Mouse (Mus musculus) lung, embryonic 14.5 days (tissue): ENCODE data around the gene Zzef1. TPM values are rescaled to one million over a fixed set of nuclear protein-coding genes. Genes with fewer than 3 reads are reported as not detected.

Source experiments
- ATAC-seq: fragments of 200-750 bp; cut with Nextera tagmentation; 2 replicates; pipeline ENCODE4 v1.8.0; 2017; ENCODE audit warnings: mild to moderate bottlenecking, moderate TSS enrichment, moderate library complexity; ENCODE audit not compliant: insufficient read depth
- DNase-seq: peaks from one replicate; pipeline ENCODE4 v3.0.0-alpha.2; 2015
- H3K27ac ChIP-seq: fragments of 300-500 bp; sonication (generic); 2 replicates; pipeline ENCODE4 v1.5.1; 2014; ENCODE audit warnings: low read depth, mild to moderate bottlenecking, moderate library complexity
- H3K27me3 ChIP-seq: fragments of 300-500 bp; sonication (generic); 2 replicates; pipeline ENCODE4 v1.6.1; 2014; ENCODE audit warnings: low read length, control low read depth; ENCODE audit not compliant: insufficient read depth
- H3K36me3 ChIP-seq: fragments of 300-500 bp; sonication (generic); 2 replicates; pipeline ENCODE4 v1.6.1; 2014; ENCODE audit warnings: control low read depth; ENCODE audit not compliant: insufficient read depth
- H3K4me1 ChIP-seq: fragments of 300-500 bp; sonication (generic); 2 replicates; pipeline ENCODE4 v1.6.1; 2014; ENCODE audit warnings: antibody characterized with exemption, control low read depth; ENCODE audit not compliant: insufficient read depth
- H3K4me2 ChIP-seq: fragments of 300-500 bp; sonication (generic); 2 replicates; pipeline ENCODE4 v1.6.1; 2014; ENCODE audit warnings: mild to moderate bottlenecking
- H3K4me3 ChIP-seq: fragments of 300-500 bp; sonication (generic); 2 replicates; pipeline ENCODE4 v1.5.1; 2014; ENCODE audit warnings: low read depth, low read length
- H3K9ac ChIP-seq: fragments of 300-500 bp; sonication (generic); 2 replicates; pipeline ENCODE4 v1.6.1; 2014
- H3K9me3 ChIP-seq: fragments of 300-500 bp; sonication (generic); 2 replicates; pipeline ENCODE4 v1.6.1; 2016; ENCODE audit warnings: low read depth, low read length, control low read depth
- CTCF ChIP-seq: IDR thresholded peaks from 2 replicates; pipeline ENCODE4 v1.5.1; 2016; ENCODE audit warnings: antibody characterized with exemption, low read depth
- WGBS: fragments of 180-500 bp; shearing (Covaris S2); extraction: QIAGEN DNeasy Blood & Tissue Kit; methylation state at CpG from one replicate; pipeline ENCODE4 v1.1.7; 2014; 5-methylcytosine and 5-hydroxymethylcytosine counted together
- polyA plus RNA-seq: library from polyadenylated mRNA; unstranded; fragments of >200 nt; fragmentation: Nextera tagmentation; extraction: Ambion mirVana; gene quantifications from 2 replicates; pipeline ENCODE4 v1.2.1, GENCODE M21; 2014

Gene Zzef1
- polyA plus RNA-seq, 1 experiment from 2014 or later, result 12.2 TPM

GRCm38 (mm10) chr11:72792033-72792432 is 4.0 kb upstream of the Zzef1 start:
- Histone ChIP-seq H3K9me3 (no peaks in the 10 kb centered on the region), H3K27me3 (no peaks in the 10 kb centered on the region)

GRCm38 (mm10) chr11:72795149-72795454 is 924 bp upstream of the Zzef1 start:
- TF ChIP-seq CTCF, result no peak
- Histone ChIP-seq H3K4me3 (peak overlapping the region; percentile 96), H3K27ac (peak overlapping the region; percentile 81), H3K27me3 (no peaks in the 10 kb centered on the region), H3K9me3 (no peaks in the 10 kb centered on the region), H3K4me2 (peak overlapping the region; percentile 66), H3K36me3 (no peaks in the 10 kb centered on the region), H3K9ac (peak overlapping the region; percentile 85), H3K4me1 (no peaks in the 10 kb centered on the region)
- DNase-seq, result no peak
- ATAC-seq, result peak; percentile 52
- WGBS, result 17% methylated on average over 14 of the region's 14 CpGs

More at GRCm38 (mm10) chr11:72792033-72792432, 4.0 kb upstream of the Zzef1 start:
- no peak overlapping the region for H3K27ac ChIP-seq
- ATAC-seq (no peak), DNase-seq (no peak)
- H3K36me3 ChIP-seq, result no peaks in the 10 kb centered on the region
- H3K4me1 ChIP-seq, result no peaks in the 10 kb centered on the region
- no peak overlapping the region for H3K4me3 ChIP-seq
- TF ChIP-seq CTCF, result no peak
- no peak overlapping the region for H3K9ac ChIP-seq
- no peak overlapping the region for H3K4me2 ChIP-seq

- H3K9me3 ChIP-seq, result no peaks in the 10 kb centered on the region
- peak overlapping the region; percentile 96 for H3K4me3 ChIP-seq
- H3K27me3 ChIP-seq, result no peaks in the 10 kb centered on the region
- under 1% methylated on average over 42 of the region's 42 CpGs for WGBS
- DNase-seq, result peak; percentile 27
- no peaks in the 10 kb centered on the region for H3K4me1 ChIP-seq
- peak overlapping the region; percentile 85 for H3K9ac ChIP-seq
- peak overlapping the region; percentile 42; the same call in 1 of the 2 replicates for H3K27ac ChIP-seq
- no peaks in the 10 kb centered on the region for H3K36me3 ChIP-seq
- H3K4me2 ChIP-seq, result peak overlapping the region; percentile 66
- TF ChIP-seq CTCF, result no peak
- ATAC-seq, result peak; percentile 57; the same call in 1 of the 2 replicates
Measured at GRCm38 (mm10) chr11:72796296-72796687, 266 bp downstream of the Zzef1 start.

DNA sequence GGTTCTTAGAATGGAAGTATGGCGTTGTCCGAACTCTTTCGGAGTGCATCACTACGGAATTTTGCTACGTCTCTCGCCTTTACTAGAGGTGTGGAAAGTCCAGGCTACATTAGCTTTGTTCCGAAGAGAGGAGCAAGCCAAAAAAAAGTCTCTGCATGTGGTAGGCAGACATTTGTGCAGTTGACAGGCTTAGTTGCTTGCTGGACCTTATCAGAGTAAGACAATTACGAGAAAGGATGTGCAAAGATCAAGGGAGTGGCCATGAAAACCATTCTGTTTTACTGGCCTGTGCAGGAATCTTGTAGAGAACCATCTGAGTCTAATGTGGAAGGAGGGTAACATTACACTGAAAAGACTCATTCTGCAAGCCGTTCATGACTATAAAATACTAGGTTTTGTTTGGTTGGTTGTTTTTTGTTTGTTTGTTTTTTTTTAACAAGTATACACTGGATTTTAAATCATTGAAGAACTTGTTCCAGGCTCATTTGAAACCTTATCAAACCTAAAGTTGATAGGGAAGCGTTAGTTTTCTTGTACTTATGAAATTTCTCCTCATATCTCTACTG is 830 bp downstream of the Zzef1 start:
- Histone ChIP-seq H3K27me3 (no peaks in the 10 kb centered on the region), H3K36me3 (no peaks in the 10 kb centered on the region), H3K4me2 (peak overlapping the region; percentile 66), H3K27ac (no peak overlapping the region), H3K4me1 (no peaks in the 10 kb centered on the region), H3K9me3 (no peaks in the 10 kb centered on the region), H3K4me3 (peak overlapping the region; percentile 96), H3K9ac (peak overlapping the region; percentile 85)
- 14% methylated on average over 10 of the region's 10 CpGs for WGBS
- peak; percentile 10 for DNase-seq
- no peak for TF ChIP-seq CTCF
- ATAC-seq, result no peak

DNA sequence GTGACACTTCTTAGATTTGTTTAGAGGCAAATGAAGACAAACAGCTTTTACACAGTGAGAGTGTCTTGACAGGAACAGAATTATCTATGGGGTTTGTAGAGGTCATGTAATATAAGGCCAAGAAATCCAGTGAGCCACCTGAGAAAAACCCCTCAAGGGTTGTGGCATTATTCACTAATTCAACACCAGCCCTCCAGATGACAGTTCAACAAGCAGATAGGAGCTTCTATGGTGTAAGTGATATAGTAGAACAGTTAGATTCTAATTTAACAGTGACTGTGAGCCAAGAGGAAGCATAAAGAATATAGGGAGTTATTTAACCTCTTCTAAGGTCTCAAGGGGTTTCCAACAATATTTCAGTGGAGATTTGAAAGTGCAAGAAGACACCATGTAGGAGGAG is 2.1 kb downstream of the Zzef1 start:
- no peak for TF ChIP-seq CTCF
- H3K36me3 ChIP-seq, result no peaks in the 10 kb centered on the region
- H3K4me2 ChIP-seq, result no peak overlapping the region
- H3K27me3 ChIP-seq, result no peaks in the 10 kb centered on the region
- H3K27ac ChIP-seq, result no peak overlapping the region
- no peak for ATAC-seq
- H3K9ac ChIP-seq, result no peak overlapping the region
- DNase-seq, result no peak
- no peaks in the 10 kb centered on the region for H3K4me1 ChIP-seq
- H3K9me3 ChIP-seq, result no peaks in the 10 kb centered on the region
- H3K4me3 ChIP-seq, result no peak overlapping the region

DNA sequence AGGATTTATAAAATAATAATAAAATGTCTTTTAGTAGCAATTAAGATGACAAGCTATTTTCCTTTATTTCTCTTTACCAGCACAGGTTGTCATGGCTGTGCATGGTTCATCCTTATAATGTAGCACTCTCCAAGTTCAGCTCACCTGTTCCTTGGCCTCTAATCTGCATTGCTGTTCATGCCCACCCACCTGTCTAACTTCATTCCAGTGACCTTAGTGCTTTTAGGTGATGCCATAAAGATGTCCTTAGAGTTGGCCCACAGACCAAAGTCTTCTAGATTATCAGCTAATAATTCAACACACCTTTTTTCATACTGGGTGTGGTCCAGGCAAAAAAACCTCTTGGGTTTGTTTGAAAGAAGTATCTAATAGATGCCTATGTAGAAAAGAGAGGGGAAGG is 5.2 kb downstream of the Zzef1 start:
- Histone ChIP-seq H3K27ac (no peak overlapping the region), H3K4me1 (no peaks in the 10 kb centered on the region), H3K27me3 (no peaks in the 10 kb centered on the region), H3K9me3 (no peaks in the 10 kb centered on the region), H3K4me2 (no peak overlapping the region), H3K9ac (no peak overlapping the region), H3K36me3 (no peaks in the 10 kb centered on the region), H3K4me3 (no peak overlapping the region)
- no peak for DNase-seq
- no peak for TF ChIP-seq CTCF
- ATAC-seq, result no peak

GRCm38 (mm10) chr11:72803038-72803437 is 7.0 kb downstream of the Zzef1 start:
- Histone ChIP-seq H3K4me1 (no peaks in the 10 kb centered on the region), H3K9me3 (no peaks in the 10 kb centered on the region), H3K4me3 (no peak overlapping the region), H3K27ac (no peak overlapping the region), H3K36me3 (no peaks in the 10 kb centered on the region), H3K9ac (no peak overlapping the region), H3K27me3 (no peaks in the 10 kb centered on the region), H3K4me2 (no peak overlapping the region)
- DNase-seq, result peak; percentile 47
- ATAC-seq, result peak; percentile 65
- no peak for TF ChIP-seq CTCF
- 47% methylated on average over 3 of the region's 3 CpGs for WGBS

DNA sequence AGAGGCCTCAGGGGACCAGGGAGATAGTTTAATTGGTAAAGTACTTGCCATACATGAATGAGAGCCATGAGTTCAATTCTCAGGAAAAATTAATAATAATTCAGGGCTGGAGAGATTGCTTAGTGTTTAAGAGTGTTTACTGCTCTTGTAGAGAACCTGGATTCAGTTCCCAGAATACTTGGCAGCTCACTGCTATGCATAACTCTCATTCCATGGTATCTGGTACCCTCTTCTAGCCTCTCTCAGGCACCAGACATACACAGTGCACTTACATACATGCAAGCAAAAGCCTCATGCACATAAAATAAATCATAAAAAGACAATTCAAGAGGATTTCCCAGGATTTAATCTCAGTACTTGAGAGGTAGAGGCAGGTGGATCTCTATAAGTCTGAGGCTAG is 8.6 kb downstream of the Zzef1 start:
- Histone ChIP-seq H3K9me3 (no peaks in the 10 kb centered on the region), H3K4me1 (no peaks in the 10 kb centered on the region)
- no peak for TF ChIP-seq CTCF

More for the DNA sequence above, 8.6 kb downstream of the Zzef1 start:
- Histone ChIP-seq H3K4me2 (no peak overlapping the region), H3K36me3 (no peaks in the 10 kb centered on the region), H3K9ac (no peak overlapping the region), H3K27ac (no peak overlapping the region), H3K4me3 (no peak overlapping the region), H3K27me3 (no peaks in the 10 kb centered on the region)
- no peak for DNase-seq
- no peak for ATAC-seq
